Mouse (Mus musculus): ENCODE results near the gene Dgkb. TPM values are rescaled to one million over a fixed set of nuclear protein-coding genes. Genes with fewer than 3 reads are reported as not detected.

Dgkb gene
- polyA plus RNA-seq, 1 experiment from 2014 or later, result 2.1 TPM

- no peak for ATAC-seq (ENCODE audit: low read depth)
- no peak overlapping the region for H3K9ac ChIP-seq (ENCODE audit: low read depth, low read length)
- 54% methylated on average over 2 of the region's 2 CpGs for WGBS
Measured at GRCm38 (mm10) chr12:37978498-37979187, 161.1 kb downstream of the Dgkb start.

DNA sequence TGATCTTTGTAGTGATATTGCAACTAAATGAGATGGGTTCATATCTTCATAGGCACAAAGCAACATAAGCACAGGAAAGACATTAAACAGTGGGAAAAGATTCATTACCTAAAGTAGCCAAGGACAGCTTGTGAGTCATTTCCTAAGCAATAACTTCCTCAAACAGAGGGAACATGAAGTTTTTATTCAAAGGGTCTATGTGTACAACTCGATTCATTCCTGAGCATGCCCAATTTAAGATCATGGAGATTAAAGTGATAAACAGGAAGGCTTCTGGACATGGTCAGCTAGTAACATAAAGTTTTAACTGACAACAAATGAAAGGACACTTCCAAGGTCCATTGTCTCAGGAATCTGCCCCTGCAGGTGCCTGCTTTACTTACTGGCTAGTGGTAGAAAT is 167.8 kb downstream of the Dgkb start:
- ATAC-seq (ENCODE audit: low read depth) (no peak), DNase-seq (ENCODE audit: low spot score) (no peak)
- H3K27me3 ChIP-seq (replicated peaks; ENCODE audit: control insufficient read depth, insufficient read depth, low read length), result no peaks in the 10 kb centered on the region
- H3K27ac ChIP-seq (replicated peaks; ENCODE audit: low read depth, low read length), result no peak overlapping the region
- no peak overlapping the region for H3K9ac ChIP-seq (ENCODE audit: low read depth, low read length)
- no peak overlapping the region for H3K4me3 ChIP-seq (ENCODE audit: low read depth, low read length)
- no peaks in the 10 kb centered on the region for H3K4me1 ChIP-seq (ENCODE audit: control insufficient read depth, insufficient read depth, low read length)
- no peak overlapping the region for H3K4me2 ChIP-seq (ENCODE audit: low read depth, low read length)
- 70% methylated on average over 1 of the region's 1 CpGs for WGBS
- H3K9me3 ChIP-seq (ENCODE audit: control insufficient read depth, low read length), result no peaks in the 10 kb centered on the region
- no peaks in the 10 kb centered on the region for H3K36me3 ChIP-seq (ENCODE audit: control insufficient read depth, insufficient read depth, low read length)

More at GRCm38 (mm10) chr12:37978498-37979187, 161.1 kb downstream of the Dgkb start:
- peak; percentile 2 for DNase-seq (ENCODE audit: low spot score)
- Histone ChIP-seq H3K27me3 (replicated peaks; ENCODE audit: control insufficient read depth, insufficient read depth, low read length) (no peaks in the 10 kb centered on the region), H3K9me3 (ENCODE audit: control insufficient read depth, low read length) (no peaks in the 10 kb centered on the region), H3K27ac (replicated peaks; ENCODE audit: low read depth, low read length) (no peak overlapping the region), H3K4me3 (ENCODE audit: low read depth, low read length) (no peak overlapping the region), H3K4me2 (ENCODE audit: low read depth, low read length) (no peak overlapping the region), H3K4me1 (ENCODE audit: control insufficient read depth, insufficient read depth, low read length) (no peaks in the 10 kb centered on the region), H3K36me3 (ENCODE audit: control insufficient read depth, insufficient read depth, low read length) (no peaks in the 10 kb centered on the region)

DNA sequence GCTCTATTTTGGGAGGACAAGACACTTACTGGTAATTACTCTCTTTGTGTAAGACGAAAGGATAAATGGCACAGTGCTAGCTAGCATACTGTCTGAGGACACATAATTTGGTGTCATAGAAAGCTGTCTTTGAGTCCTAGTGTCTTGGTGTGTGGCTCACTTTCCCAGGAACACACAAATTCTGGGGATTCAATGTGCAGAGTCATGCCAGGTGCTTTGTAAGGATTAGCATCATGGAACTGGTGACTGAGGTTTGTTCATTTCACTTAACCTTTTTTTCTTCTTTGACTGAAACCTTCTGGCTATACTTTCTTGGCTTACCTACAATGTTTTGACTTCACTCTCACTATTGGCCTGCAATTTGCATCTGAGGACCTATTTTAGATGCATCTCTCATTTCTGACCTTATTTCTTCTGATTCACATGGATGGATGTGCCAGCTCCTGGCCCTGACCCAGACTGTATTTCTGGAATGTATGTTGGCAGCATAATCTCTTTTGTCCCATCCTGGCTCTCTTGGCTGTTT is 170.6 kb downstream of the Dgkb start:
- no peaks in the 10 kb centered on the region for H3K4me1 ChIP-seq (ENCODE audit: control insufficient read depth, insufficient read depth, low read length)
- 68% methylated on average over 1 of the region's 1 CpGs for WGBS
- H3K4me3 ChIP-seq (ENCODE audit: low read depth, low read length), result no peak overlapping the region
- no peak overlapping the region for H3K9ac ChIP-seq (ENCODE audit: low read depth, low read length)
- no peaks in the 10 kb centered on the region for H3K36me3 ChIP-seq (ENCODE audit: control insufficient read depth, insufficient read depth, low read length)
- no peak overlapping the region for H3K27ac ChIP-seq (replicated peaks; ENCODE audit: low read depth, low read length)
- no peak overlapping the region for H3K4me2 ChIP-seq (ENCODE audit: low read depth, low read length)
- ATAC-seq (ENCODE audit: low read depth) (no peak), DNase-seq (ENCODE audit: low spot score) (peak; percentile 4)
- H3K27me3 ChIP-seq (replicated peaks; ENCODE audit: control insufficient read depth, insufficient read depth, low read length), result no peaks in the 10 kb centered on the region
- H3K9me3 ChIP-seq (ENCODE audit: control insufficient read depth, low read length), result no peaks in the 10 kb centered on the region

DNA sequence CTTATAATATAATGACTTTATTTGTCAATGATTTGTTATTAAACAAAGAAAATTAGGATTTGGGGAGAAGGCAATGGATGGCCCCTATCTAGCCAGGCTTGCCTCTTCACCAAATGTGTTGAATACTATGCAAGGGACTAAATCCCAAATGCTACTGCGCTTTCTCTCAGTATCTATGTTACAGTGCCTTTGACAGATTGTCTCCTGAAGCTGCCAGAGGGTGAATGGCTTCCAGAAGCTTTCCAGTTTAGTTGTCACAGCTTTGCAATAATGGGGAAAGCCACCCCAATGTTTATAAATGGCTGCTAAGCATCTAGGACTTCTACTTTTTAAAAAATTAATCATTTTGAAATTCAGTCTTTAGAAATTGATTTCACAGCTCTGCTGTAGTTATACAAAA is 175.7 kb downstream of the Dgkb start:
- Histone ChIP-seq H3K36me3 (ENCODE audit: control insufficient read depth, insufficient read depth, low read length) (no peaks in the 10 kb centered on the region), H3K4me1 (ENCODE audit: control insufficient read depth, insufficient read depth, low read length) (no peaks in the 10 kb centered on the region), H3K9me3 (ENCODE audit: control insufficient read depth, low read length) (no peaks in the 10 kb centered on the region), H3K4me3 (ENCODE audit: low read depth, low read length) (no peak overlapping the region), H3K27ac (replicated peaks; ENCODE audit: low read depth, low read length) (no peak overlapping the region), H3K4me2 (ENCODE audit: low read depth, low read length) (no peak overlapping the region), H3K9ac (ENCODE audit: low read depth, low read length) (no peak overlapping the region), H3K27me3 (replicated peaks; ENCODE audit: control insufficient read depth, insufficient read depth, low read length) (no peaks in the 10 kb centered on the region)
- no peak for DNase-seq (ENCODE audit: low spot score)
- no peak for ATAC-seq (ENCODE audit: low read depth)
- WGBS, result 88% methylated on average over 1 of the region's 1 CpGs

DNA sequence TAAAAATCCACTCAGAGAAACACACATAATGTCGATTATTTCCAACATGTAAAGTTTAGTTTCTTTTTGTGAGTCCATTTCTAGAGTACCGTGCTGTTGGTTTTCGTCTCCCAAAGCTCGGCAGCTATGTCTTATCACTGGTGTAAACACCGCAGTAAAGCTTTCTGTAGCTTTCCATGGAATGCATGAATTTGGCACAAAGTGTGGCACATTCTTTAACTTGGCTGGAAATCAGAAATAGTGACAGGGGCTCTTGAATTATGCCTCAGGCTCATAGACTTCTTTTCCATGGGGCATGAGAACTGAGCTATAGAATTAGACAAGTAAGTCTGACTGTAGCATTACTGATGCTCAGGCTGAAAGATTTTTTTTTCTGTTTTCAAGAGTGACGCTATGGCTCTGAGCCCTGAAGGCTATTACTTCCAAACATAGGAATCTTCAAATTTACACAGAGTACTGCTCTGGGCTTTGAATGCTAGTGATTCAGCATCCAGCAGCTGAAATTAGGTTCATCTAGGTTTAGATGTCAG is 179.0 kb downstream of the Dgkb start:
- DNase-seq (ENCODE audit: low spot score) (peak; percentile 3), ATAC-seq (ENCODE audit: low read depth) (no peak)
- WGBS, result 79% methylated on average over 6 of the region's 6 CpGs
- Histone ChIP-seq H3K27me3 (replicated peaks; ENCODE audit: control insufficient read depth, insufficient read depth, low read length) (no peaks in the 10 kb centered on the region), H3K4me2 (ENCODE audit: low read depth, low read length) (no peak overlapping the region), H3K4me1 (ENCODE audit: control insufficient read depth, insufficient read depth, low read length) (no peaks in the 10 kb centered on the region), H3K4me3 (ENCODE audit: low read depth, low read length) (no peak overlapping the region), H3K36me3 (ENCODE audit: control insufficient read depth, insufficient read depth, low read length) (no peaks in the 10 kb centered on the region), H3K9ac (ENCODE audit: low read depth, low read length) (no peak overlapping the region), H3K27ac (replicated peaks; ENCODE audit: low read depth, low read length) (no peak overlapping the region), H3K9me3 (ENCODE audit: control insufficient read depth, low read length) (no peaks in the 10 kb centered on the region)

GRCm38 (mm10) chr12:38017674-38018073 is 200.1 kb downstream of the Dgkb start:
- WGBS, result 87% methylated on average over 4 of the region's 4 CpGs
- H3K27me3 ChIP-seq (replicated peaks; ENCODE audit: control insufficient read depth, insufficient read depth, low read length), result no peaks in the 10 kb centered on the region
- DNase-seq (ENCODE audit: low spot score) (no peak), ATAC-seq (ENCODE audit: low read depth) (no peak)
- no peaks in the 10 kb centered on the region for H3K4me1 ChIP-seq (ENCODE audit: control insufficient read depth, insufficient read depth, low read length)
- no peak overlapping the region for H3K9ac ChIP-seq (ENCODE audit: low read depth, low read length)
- H3K36me3 ChIP-seq (ENCODE audit: control insufficient read depth, insufficient read depth, low read length), result no peaks in the 10 kb centered on the region
- H3K27ac ChIP-seq (replicated peaks; ENCODE audit: low read depth, low read length), result no peak overlapping the region
- no peak overlapping the region for H3K4me2 ChIP-seq (ENCODE audit: low read depth, low read length)
- H3K4me3 ChIP-seq (ENCODE audit: low read depth, low read length), result no peak overlapping the region
- H3K9me3 ChIP-seq (ENCODE audit: control insufficient read depth, low read length), result no peaks in the 10 kb centered on the region

- no peaks in the 10 kb centered on the region for H3K9me3 ChIP-seq (ENCODE audit: control insufficient read depth, low read length)
- no peak for DNase-seq (ENCODE audit: low spot score)
- no peaks in the 10 kb centered on the region for H3K27me3 ChIP-seq (replicated peaks; ENCODE audit: control insufficient read depth, insufficient read depth, low read length)
- no peak overlapping the region for H3K9ac ChIP-seq (ENCODE audit: low read depth, low read length)
- ATAC-seq (ENCODE audit: low read depth), result no peak
- H3K4me1 ChIP-seq (ENCODE audit: control insufficient read depth, insufficient read depth, low read length), result no peaks in the 10 kb centered on the region
- no peak overlapping the region for H3K4me3 ChIP-seq (ENCODE audit: low read depth, low read length)
- H3K27ac ChIP-seq (replicated peaks; ENCODE audit: low read depth, low read length), result no peak overlapping the region
- H3K4me2 ChIP-seq (ENCODE audit: low read depth, low read length), result no peak overlapping the region
- WGBS, result 93% methylated on average over 5 of the region's 5 CpGs
- no peaks in the 10 kb centered on the region for H3K36me3 ChIP-seq (ENCODE audit: control insufficient read depth, insufficient read depth, low read length)
Measured at GRCm38 (mm10) chr12:38047256-38047655, 229.7 kb downstream of the Dgkb start.

DNA sequence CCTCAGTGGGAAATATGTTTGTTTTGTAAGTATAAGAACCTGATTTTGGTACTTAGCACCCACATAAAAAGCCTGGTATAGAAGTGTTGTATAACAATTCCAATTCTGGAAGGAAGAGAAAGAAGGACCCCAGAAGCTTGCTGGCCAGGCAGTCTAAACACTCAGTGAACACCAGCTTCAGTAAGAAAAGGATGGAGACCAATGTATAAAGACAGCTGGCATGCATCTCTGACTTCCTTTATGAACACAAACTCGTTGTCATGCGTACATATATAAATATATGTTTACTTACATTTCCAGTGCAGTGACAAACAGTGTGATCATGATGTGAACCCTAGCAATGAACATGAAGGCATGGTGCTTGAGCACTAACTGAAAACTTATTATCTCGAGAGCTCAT is 270.7 kb downstream of the Dgkb start:
- ATAC-seq (ENCODE audit: low read depth) (no peak), DNase-seq (ENCODE audit: low spot score) (no peak)
- no peaks in the 10 kb centered on the region for H3K9me3 ChIP-seq (ENCODE audit: control insufficient read depth, low read length)
- H3K4me1 ChIP-seq (ENCODE audit: control insufficient read depth, insufficient read depth, low read length), result no peaks in the 10 kb centered on the region
- WGBS, result 72% methylated on average over 3 of the region's 3 CpGs
- H3K36me3 ChIP-seq (ENCODE audit: control insufficient read depth, insufficient read depth, low read length), result no peaks in the 10 kb centered on the region
- no peak overlapping the region for H3K27ac ChIP-seq (replicated peaks; ENCODE audit: low read depth, low read length)
- H3K9ac ChIP-seq (ENCODE audit: low read depth, low read length), result no peak overlapping the region
- H3K4me3 ChIP-seq (ENCODE audit: low read depth, low read length), result no peak overlapping the region
- no peaks in the 10 kb centered on the region for H3K27me3 ChIP-seq (replicated peaks; ENCODE audit: control insufficient read depth, insufficient read depth, low read length)
- no peak overlapping the region for H3K4me2 ChIP-seq (ENCODE audit: low read depth, low read length)

- H3K27ac ChIP-seq (replicated peaks; ENCODE audit: low read depth, low read length), result no peak overlapping the region
- no peaks in the 10 kb centered on the region for H3K9me3 ChIP-seq (ENCODE audit: control insufficient read depth, low read length)
- H3K36me3 ChIP-seq (ENCODE audit: control insufficient read depth, insufficient read depth, low read length), result no peaks in the 10 kb centered on the region
- H3K4me2 ChIP-seq (ENCODE audit: low read depth, low read length), result no peak overlapping the region
- no peaks in the 10 kb centered on the region for H3K27me3 ChIP-seq (replicated peaks; ENCODE audit: control insufficient read depth, insufficient read depth, low read length)
- no peak overlapping the region for H3K4me3 ChIP-seq (ENCODE audit: low read depth, low read length)
- DNase-seq (ENCODE audit: low spot score) (no peak), ATAC-seq (ENCODE audit: low read depth) (no peak)
- 66% methylated on average over 3 of the region's 3 CpGs for WGBS
- no peak overlapping the region for H3K9ac ChIP-seq (ENCODE audit: low read depth, low read length)
- H3K4me1 ChIP-seq (ENCODE audit: control insufficient read depth, insufficient read depth, low read length), result no peaks in the 10 kb centered on the region
Measured at GRCm38 (mm10) chr12:38111928-38112327, 294.4 kb downstream of the Dgkb start.
